Mouse (Mus musculus) forelimb bud, embryonic 11.5 days (tissue): ENCODE results near the gene Rnf183.
A peak's percentile ranks its signal among the peaks of the same experiment; 100 is the strongest.
"Not testable (repeated sequence)": the region's sequence is repeated elsewhere in the genome, so short reads cannot be mapped to it uniquely, and the experiment has no call there.

Experiments
- DNase-seq: peaks from one replicate; pipeline ENCODE4 v3.0.0-alpha.2; 2012; ENCODE audit warnings: low read depth, low spot score

Rnf183 gene

DNA sequence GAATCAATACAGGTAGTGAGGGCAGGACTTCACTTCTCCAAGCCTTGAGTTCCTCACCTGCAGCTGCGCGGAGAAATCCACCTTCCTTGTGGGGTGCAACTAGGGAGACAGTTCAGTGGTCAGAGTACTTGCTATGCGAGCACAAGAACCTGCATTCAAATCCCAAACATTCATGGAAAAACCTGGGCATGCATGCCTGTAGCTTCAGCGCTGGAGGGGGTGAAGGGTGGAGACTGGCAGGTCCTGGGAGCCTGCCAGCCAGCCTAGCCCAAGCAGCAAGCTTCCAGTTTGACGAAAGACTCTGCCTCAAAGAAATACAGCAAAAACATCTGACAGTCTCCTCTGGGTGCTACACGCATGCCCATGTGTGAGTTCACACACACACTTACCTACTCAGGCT, at the start of gene Rnf183:
Gene Rnf183 (minus strand): TSS at position 172 of the 400 bp plus-strand sequence.
- no peak for DNase-seq

DNA sequence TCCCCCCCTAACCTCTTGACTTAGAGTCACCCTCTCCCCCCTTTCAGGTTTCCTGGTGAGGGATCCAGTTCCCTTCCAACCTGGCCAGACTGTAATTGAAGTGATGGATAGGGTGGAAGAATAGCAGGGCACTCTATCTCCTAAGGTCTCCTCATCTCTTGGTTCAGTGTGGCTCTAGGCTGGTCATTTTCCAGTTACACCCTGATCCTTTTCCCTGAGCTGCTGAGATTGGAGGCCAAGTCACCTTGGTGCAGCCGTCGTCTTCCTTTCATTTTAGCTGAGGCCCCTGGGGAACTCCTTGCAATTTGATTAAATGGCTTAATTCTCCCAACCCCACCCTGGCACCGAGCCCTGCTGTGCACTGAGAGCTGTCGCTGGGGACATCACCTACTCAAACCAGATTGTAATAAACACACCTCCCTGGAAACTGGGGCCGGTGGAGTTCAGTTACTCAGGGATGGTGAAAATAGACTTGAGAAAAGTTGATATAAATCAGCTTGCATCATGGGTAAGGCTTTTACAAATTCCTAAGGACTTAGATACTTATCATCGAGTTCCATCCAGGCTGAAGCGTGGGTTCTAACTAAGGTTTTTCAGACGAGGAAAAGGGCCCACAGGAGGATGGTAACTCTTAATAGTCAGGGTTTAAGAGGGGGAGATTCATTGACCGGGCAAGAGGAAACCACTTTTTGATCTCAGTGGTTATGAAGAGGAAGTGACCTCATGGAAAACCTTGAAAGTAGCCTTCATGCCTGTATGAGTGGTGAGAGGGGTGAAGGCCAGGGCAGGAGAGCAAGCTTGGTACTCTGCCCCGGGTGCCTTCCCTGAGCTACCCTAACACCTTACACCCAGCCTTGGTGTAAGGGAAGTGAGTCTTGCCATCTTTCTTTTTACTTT, 45.9 kb upstream of the Rnf183 start:
- DNase-seq, result no peak

DNA sequence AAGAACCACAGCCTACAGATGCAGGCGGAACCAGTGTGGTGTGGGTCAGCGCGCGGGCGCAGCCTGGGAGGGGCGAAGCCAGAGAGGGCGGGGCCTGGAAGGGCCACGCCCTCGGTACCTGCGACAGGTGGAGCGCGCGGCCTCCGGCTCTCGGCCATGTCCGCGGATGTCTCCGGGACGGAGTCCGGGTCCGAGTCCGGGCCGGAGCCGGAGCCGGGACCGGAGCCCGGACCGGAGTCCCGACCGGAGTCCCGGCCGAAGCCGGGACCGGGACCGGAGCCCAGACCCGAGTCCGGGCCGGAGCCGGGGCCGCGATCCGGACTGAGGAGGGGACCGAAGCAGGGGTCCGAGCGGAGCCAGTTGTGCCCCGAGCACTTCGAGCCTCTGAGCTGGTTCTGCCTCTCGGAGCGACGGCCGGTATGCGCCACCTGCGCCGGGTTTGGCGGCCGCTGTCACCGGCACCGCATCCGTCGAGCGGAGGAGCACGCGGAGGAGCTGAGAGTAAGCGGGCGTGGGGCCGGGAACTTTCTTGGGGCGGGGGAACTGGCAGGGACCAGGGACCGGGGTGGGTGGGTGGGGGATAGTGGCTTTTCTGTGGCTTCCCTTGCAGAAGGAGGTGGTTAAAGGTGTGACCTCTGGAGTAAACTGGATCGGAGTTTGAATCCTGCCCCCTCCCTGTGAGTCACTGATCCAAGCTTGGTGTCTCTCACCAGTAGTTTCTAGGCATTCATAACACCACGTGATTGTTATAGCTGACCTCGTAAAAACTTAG, 45.1 kb upstream of the Rnf183 start, which contains the start of gene Bspry:
Gene Bspry (plus strand): TSS at position 117 of the 772 bp plus-strand sequence.
- DNase-seq, result peak; percentile 34

DNA sequence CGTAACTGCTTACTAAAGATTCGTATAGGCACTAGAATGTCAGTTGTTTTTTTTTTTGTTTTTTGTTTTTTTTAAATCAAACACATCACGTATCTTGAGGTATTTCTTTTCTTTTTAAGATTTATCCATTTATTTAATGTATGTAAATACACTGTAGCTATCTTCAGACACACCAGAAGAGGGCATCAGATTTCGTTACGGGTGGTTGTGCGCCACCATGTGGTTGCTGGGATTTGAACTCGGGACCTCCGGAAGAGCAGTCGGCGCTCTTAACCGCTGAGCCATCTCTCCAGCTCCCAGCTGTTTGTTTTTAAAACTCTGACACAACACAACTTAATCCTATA, 44.5 kb upstream of the Rnf183 start:
- not testable (repeated sequence) for DNase-seq

- DNase-seq, result no peak
Observed at GRCm38 (mm10) chr4:62477542-62478244, 42.6 kb upstream of the Rnf183 start.

GRCm38 (mm10) chr4:62475793-62476192, 40.7 kb upstream of the Rnf183 start:
- DNase-seq, result no peak

- DNase-seq, result no peak
Observed at GRCm38 (mm10) chr4:62475131-62475530, 40.1 kb upstream of the Rnf183 start.

DNA sequence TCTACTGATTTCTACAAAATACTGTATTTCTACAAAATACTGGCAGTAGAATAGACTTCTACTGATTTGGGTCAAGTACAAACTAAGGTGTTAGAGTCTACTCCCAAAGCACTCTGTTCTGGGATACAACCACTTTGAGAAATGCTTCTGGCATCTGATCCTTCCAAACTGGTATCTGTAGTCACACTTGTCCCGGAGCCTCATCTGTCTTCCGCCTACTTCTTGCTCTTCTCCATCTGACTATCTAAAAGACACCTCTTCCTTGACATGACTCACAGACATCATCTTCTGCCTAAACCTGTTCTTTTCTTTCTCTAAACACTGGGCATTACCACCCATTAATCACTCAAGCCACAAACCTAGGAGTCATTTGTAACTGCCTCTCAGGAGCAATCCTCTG, 37.0 kb upstream of the Rnf183 start:
- no peak for DNase-seq

DNA sequence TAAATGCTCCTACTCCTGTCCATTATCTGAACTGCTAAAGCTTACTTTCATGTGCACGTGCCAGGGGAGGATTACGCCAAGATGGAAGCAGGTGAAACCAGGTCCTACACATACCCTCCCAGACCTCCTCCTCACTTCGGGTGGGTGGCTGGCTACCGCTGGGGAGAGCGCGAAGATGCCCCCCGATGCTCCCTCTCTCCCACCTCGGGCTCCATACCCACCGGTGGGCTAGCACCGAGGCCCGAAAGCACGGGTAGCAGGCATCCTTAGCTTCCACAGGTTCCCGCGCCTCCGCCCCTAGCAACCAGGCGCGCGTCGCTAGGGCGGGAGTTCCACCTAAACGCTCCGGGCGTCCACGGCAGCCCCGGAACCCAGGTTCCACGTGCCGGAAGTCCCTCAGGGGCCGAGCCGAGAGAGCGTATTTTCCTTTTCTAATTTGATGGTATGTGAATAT, 35.6 kb upstream of the Rnf183 start, which contains the start of gene Wdr31:
Gene Wdr31 (minus strand): TSS at position 299 of the 454 bp plus-strand sequence.
- peak; percentile 79 for DNase-seq

GRCm38 (mm10) chr4:62468158-62468557, 33.1 kb upstream of the Rnf183 start:
- DNase-seq, result no peak

DNA sequence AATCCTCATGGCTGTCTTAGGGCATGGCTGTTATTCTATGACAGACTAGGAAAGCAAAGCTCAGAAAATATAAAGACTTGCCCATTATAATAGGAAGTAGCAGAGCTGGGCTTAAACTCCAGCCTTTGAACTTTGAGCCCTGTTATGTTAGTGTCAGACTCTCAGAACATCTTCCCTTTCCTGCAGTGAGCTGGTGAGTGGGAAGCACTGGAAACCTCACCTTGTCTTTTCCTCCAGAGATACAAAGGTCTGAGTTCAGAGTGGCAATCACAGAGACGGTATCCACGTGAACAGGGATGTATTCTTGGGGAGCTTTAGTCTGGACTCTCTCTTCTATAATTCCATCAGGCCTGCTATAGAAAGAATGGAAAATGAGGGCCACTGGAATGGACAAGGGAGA, 28.1 kb upstream of the Rnf183 start:
- no peak for DNase-seq

GRCm38 (mm10) chr4:62460348-62460747, 25.3 kb upstream of the Rnf183 start:
- DNase-seq, result no peak

DNA sequence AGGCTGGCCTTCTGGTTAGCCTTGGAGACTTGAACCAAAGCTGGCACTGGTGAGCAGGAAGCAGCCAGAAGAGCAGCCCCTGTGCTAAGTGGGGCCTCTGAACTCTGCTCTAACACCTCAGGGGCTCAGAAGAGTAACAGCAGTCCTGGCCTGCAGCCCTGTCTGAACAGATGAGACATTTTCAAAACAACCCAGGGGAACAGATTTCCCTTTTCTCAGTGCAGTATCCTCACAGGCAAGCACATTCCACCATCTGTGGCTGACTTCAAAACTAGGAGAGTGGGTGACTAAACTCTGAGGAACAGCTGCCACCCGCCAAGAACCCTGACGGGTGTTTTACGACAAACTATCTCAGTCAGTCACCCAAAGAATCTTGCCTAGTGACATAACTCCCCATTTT, 24.0 kb upstream of the Rnf183 start:
- DNase-seq, result no peak

DNA sequence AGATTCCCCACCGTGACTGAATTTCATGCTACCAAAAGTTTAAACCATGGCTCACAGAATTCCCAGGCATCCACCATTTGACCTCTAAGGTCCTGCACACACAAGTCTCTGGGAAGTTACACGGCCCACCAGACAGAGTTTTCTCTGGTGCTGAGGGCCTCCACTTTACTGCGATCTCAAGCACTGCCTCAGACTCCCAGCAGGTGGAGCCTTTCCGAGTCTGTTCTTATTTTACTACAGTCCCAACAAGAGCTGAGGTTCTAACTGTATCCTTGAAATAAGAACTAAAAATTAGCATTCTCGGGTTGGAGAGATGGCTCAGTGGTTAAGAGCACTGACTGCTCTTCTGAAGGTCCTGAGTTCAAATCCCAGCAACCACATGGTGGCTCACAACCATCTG, 19.9 kb upstream of the Rnf183 start:
- DNase-seq, result peak; percentile 43

DNA sequence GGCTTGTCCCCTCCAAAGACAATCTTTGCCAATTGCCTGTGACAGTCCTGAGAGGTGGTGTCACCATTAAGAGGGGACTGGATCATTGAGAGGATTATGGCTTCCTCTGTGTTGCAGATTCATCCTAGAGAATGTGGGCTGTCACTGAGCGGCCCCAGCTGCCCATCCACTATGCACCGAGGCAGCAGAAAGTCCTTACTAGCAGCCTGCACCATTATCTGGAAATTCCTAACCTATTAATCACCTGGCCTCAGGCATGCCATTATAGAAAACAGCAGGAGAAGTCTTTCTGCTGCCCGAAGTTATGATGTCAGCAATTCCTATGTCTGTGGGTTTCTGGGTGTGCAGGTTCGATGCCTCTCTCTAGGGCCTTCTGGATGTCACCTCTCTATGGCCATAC, 5.9 kb upstream of the Rnf183 start:
- peak; percentile 9 for DNase-seq

GRCm38 (mm10) chr4:62440544-62440943, 5.5 kb upstream of the Rnf183 start:
- DNase-seq, result no peak

DNA sequence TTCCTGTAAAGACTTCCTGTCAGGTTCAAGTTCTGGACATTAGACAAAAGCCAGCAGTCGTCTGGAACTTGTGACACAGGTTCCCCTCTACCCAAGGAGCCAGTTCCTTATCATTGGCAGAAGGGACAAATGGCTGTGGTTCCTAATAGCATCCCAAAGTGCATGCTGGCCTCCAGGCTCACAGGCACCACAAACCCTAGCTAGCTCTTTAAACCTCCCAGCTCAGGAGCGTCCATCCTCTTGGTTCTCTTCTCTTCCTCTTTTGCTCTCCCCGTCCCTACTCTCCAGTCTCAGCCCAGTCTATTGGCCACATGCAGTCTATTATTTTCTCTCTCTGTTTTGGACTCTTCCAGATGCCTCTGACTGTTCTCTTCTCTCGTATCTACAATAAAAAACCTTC, 4.7 kb upstream of the Rnf183 start:
- DNase-seq, result no peak

DNA sequence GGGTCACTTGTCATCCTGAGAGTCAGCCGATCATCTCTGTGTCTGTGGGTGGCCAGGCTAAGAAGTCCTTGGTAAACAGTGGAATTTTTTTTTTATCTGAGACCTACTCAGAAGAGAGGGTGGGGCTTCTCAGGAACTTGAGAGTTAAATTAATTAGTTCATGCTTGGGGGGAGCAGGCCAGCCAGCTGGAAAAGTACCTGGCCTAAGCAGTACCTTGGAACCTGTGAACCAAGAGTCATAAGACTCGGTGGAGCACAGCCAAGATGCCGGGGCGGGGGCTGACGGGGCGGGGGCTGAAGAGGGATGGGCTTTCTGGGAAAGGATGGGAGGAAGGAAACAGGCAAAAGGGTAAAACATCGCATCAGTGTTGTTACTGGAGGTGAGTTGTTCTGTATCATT, 2.8 kb upstream of the Rnf183 start:
- no peak for DNase-seq

- DNase-seq, result no peak
Observed at GRCm38 (mm10) chr4:62437256-62437778, 2.3 kb upstream of the Rnf183 start.

DNA sequence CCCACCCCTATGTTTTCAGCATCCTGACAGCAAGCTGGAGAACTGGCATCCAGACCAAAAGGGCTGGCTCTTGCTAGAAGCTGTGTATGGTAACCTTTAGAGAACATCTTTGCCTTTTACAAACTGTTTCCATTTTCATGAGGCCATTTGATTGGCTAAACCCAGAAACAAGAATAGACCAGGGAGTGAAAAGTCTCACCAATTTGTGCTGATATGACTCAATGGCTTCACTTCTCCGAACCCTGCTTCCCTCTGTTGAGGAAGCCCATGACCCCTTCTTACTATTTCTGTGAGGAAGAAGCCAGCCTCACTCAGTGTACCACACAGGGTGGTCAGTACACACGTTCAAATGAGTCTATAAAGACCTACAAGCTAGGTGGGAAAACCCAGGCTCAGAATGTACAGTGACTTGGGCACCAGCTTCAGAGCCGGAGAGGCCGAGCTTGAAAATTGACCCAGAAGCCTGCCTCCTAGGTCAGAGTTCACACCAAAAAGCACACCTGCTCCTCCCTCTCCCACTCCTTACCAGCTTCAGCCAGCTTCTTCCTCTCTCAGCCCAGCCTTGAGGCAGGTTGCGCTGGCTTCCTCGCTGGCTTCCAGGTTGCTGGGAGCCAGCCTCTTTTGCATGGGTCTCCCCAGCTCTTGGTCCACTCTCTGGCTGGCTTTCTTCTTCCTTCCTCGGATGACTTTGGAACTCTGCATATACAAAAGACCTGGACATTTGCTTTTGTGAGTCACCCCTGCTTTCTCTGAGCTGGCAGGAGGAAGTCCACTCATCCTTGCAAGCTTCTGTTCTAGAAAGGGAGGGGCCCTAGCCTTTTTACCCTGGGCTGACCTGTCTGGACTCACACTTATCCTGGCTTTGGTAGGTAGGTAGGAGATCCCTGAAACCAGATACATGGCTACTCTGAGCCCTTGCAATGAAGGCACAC, 847 bp downstream of the Rnf183 start:
- no peak for DNase-seq

GRCm38 (mm10) chr4:62431522-62431921, 3.5 kb downstream of the Rnf183 start:
- no peak for DNase-seq
